Mouse (Mus musculus) induced T-regulatory cell, adult 2 months (primary cell): ENCODE data around the gene Pah.

Experiments
- DNase-seq: peaks from one replicate; pipeline ENCODE4 v3.0.0-alpha.2; 2012; ENCODE audit warnings: low read depth

Gene Pah

GRCm38 (mm10) chr10:87503946-87504345, 17.6 kb upstream of the Pah start:
- DNase-seq: peak; percentile 43

- no peak for DNase-seq
These were observed 13.0 kb upstream of the Pah start for GRCm38 (mm10) chr10:87508581-87508980.

- no peak for DNase-seq
These were observed 8.5 kb upstream of the Pah start for GRCm38 (mm10) chr10:87513052-87513451.

GRCm38 (mm10) chr10:87518585-87518984, 3.0 kb upstream of the Pah start:
- DNase-seq: no peak

GRCm38 (mm10) chr10:87520401-87521116, 1.0 kb upstream of the Pah start:
- no peak for DNase-seq

GRCm38 (mm10) chr10:87534172-87534571, 12.6 kb downstream of the Pah start:
- DNase-seq: no peak

GRCm38 (mm10) chr10:87545759-87546158, 24.2 kb downstream of the Pah start:
- DNase-seq: no peak

- no peak for DNase-seq
These were observed 25.0 kb downstream of the Pah start for GRCm38 (mm10) chr10:87546299-87547234.

- DNase-seq: peak; percentile 61
These were observed 31.1 kb downstream of the Pah start for GRCm38 (mm10) chr10:87552726-87553125.

GRCm38 (mm10) chr10:87556441-87556840, 34.8 kb downstream of the Pah start:
- no peak for DNase-seq

- no peak for DNase-seq
These were observed 42.2 kb downstream of the Pah start for GRCm38 (mm10) chr10:87563818-87564217.

- no peak for DNase-seq
These were observed 44.1 kb downstream of the Pah start for GRCm38 (mm10) chr10:87565712-87566111.

GRCm38 (mm10) chr10:87572500-87572899, 50.9 kb downstream of the Pah start:
- no peak for DNase-seq

GRCm38 (mm10) chr10:87586696-87587095, 65.1 kb downstream of the Pah start:
- no peak for DNase-seq

- DNase-seq: no peak
These were observed 72.3 kb downstream of the Pah start for GRCm38 (mm10) chr10:87593916-87594315.

GRCm38 (mm10) chr10:87596361-87597074, 74.9 kb downstream of the Pah start:
- peak; percentile 37 for DNase-seq

GRCm38 (mm10) chr10:87597075-87597677, 75.6 kb downstream of the Pah start:
- no peak for DNase-seq

- no peak for DNase-seq
These were observed 80.6 kb downstream of the Pah start for GRCm38 (mm10) chr10:87602151-87602550.

GRCm38 (mm10) chr10:87625196-87625595, 103.6 kb downstream of the Pah start:
- no peak for DNase-seq
